Mouse (Mus musculus) intestine, embryonic 15.5 days (tissue): ENCODE data around the gene Klrg1. TPM values are rescaled to one million over a fixed set of nuclear protein-coding genes. Genes with fewer than 3 reads are reported as not detected.
A peak's percentile ranks its signal among the peaks of the same experiment; 100 is the strongest.

Experiments
- ATAC-seq: fragments of 200-750 bp; cut with Nextera tagmentation; 2 replicates; pipeline ENCODE4 v1.8.0; 2017; ENCODE audit warnings: moderate TSS enrichment, moderate library complexity
- H3K27ac ChIP-seq: fragments of 300-500 bp; sonication (generic); 2 replicates; pipeline ENCODE4 v1.5.1; 2015; ENCODE audit warnings: mild to moderate bottlenecking, inconsistent platforms
- H3K27me3 ChIP-seq: fragments of 300-500 bp; sonication (generic); replicated peaks from 2 replicates; pipeline ENCODE4 v1.6.1; 2015; ENCODE audit warnings: inconsistent platforms
- H3K36me3 ChIP-seq: fragments of 300-500 bp; sonication (generic); 2 replicates; pipeline ENCODE4 v1.6.1; 2015; ENCODE audit warnings: inconsistent platforms
- H3K4me1 ChIP-seq: fragments of 300-500 bp; sonication (generic); replicated peaks from 2 replicates; pipeline ENCODE4 v1.6.1; 2015; ENCODE audit warnings: inconsistent platforms
- H3K4me2 ChIP-seq: fragments of 300-500 bp; sonication (generic); replicated peaks from 2 replicates; pipeline ENCODE4 v1.6.1; 2015; ENCODE audit warnings: mild to moderate bottlenecking, inconsistent platforms
- H3K4me3 ChIP-seq: fragments of 300-500 bp; sonication (generic); replicated peaks from 2 replicates; pipeline ENCODE4 v1.5.1; 2015; ENCODE audit warnings: inconsistent platforms
- H3K9ac ChIP-seq: fragments of 300-500 bp; sonication (generic); 2 replicates; pipeline ENCODE4 v1.6.1; 2015; ENCODE audit warnings: inconsistent platforms
- H3K9me3 ChIP-seq: fragments of 300-500 bp; sonication (generic); 2 replicates; pipeline ENCODE4 v1.6.1; 2016; ENCODE audit warnings: inconsistent platforms
- WGBS: fragments of 180-500 bp; shearing (Covaris S2); methylation state at CpG from one replicate; pipeline ENCODE4 v1.1.7; 2015; 5-methylcytosine and 5-hydroxymethylcytosine counted together
- polyA plus RNA-seq: library from polyadenylated mRNA; unstranded; fragments of >200 nt; fragmentation: Nextera tagmentation; extraction: Ambion mirVana; gene quantifications from 2 replicates; pipeline ENCODE4 v1.2.1, GENCODE M21; 2015

The Klrg1 gene
- polyA plus RNA-seq, 1 experiment from 2014 or later, result not detected

- Histone ChIP-seq H3K27ac (no peak overlapping the region), H3K9me3 (no peaks in the 10 kb centered on the region), H3K4me3 (no peak overlapping the region), H3K4me1 (no peaks in the 10 kb centered on the region), H3K4me2 (no peak overlapping the region), H3K9ac (no peak overlapping the region), H3K27me3 (no peaks in the 10 kb centered on the region), H3K36me3 (no peaks in the 10 kb centered on the region)
- 75% methylated on average over 4 of the region's 4 CpGs for WGBS
- ATAC-seq, result no peak
Observed at GRCm38 (mm10) chr6:122302661-122303060, 20.0 kb upstream of the Klrg1 start.

DNA sequence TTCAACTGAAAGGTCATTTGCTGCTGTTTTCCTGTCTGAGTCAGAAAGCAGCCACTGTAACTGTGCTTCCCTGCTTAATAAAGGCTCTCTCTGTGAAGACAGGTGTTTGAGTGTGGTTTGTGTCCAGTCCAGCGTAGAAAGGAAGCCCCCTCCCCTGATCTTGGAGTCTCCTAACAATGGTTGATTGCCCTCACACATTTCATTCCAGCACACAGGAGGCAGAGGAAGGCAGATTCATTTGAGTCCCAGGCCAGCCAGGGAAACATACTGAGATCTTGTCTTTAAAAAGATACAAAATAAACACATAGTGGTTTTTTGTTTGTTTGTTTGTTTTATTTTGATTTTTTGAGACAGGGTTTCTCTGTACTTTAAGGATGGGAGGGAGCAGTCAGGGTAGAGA, 19.4 kb upstream of the Klrg1 start:
- Histone ChIP-seq H3K4me1 (no peaks in the 10 kb centered on the region), H3K4me2 (no peak overlapping the region), H3K27ac (no peak overlapping the region), H3K9ac (no peak overlapping the region), H3K4me3 (no peak overlapping the region), H3K9me3 (no peaks in the 10 kb centered on the region), H3K27me3 (no peaks in the 10 kb centered on the region), H3K36me3 (no peaks in the 10 kb centered on the region)
- ATAC-seq, result no peak
- WGBS, result 83% methylated on average over 1 of the region's 1 CpGs

GRCm38 (mm10) chr6:122299621-122300133, 17.0 kb upstream of the Klrg1 start:
- Histone ChIP-seq H3K36me3 (no peaks in the 10 kb centered on the region), H3K4me3 (no peak overlapping the region), H3K27me3 (no peaks in the 10 kb centered on the region), H3K4me2 (no peak overlapping the region), H3K9ac (no peak overlapping the region), H3K4me1 (no peaks in the 10 kb centered on the region), H3K9me3 (no peaks in the 10 kb centered on the region), H3K27ac (no peak overlapping the region)
- ATAC-seq, result no peak
- WGBS, result 47% methylated on average over 3 of the region's 3 CpGs

- Histone ChIP-seq H3K27me3 (no peaks in the 10 kb centered on the region), H3K4me2 (no peak overlapping the region; the same call in 1 of the 2 replicates), H3K4me3 (no peak overlapping the region), H3K27ac (no peak overlapping the region), H3K36me3 (no peaks in the 10 kb centered on the region), H3K9me3 (no peaks in the 10 kb centered on the region), H3K4me1 (no peaks in the 10 kb centered on the region), H3K9ac (no peak overlapping the region)
- 44% methylated on average over 4 of the region's 4 CpGs for WGBS
- ATAC-seq, result no peak
Observed at GRCm38 (mm10) chr6:122298223-122298609, 15.5 kb upstream of the Klrg1 start.

GRCm38 (mm10) chr6:122297279-122298222, 14.9 kb upstream of the Klrg1 start:
- Histone ChIP-seq H3K9me3 (no peaks in the 10 kb centered on the region), H3K4me3 (peak overlapping the region; percentile 49), H3K4me2 (peak overlapping the region; percentile 76), H3K4me1 (no peaks in the 10 kb centered on the region), H3K27ac (no peak overlapping the region), H3K36me3 (no peaks in the 10 kb centered on the region), H3K9ac (peak overlapping the region; percentile 53), H3K27me3 (no peaks in the 10 kb centered on the region)
- 6% methylated on average over 25 of the region's 25 CpGs for WGBS
- peak; percentile 71 for ATAC-seq

DNA sequence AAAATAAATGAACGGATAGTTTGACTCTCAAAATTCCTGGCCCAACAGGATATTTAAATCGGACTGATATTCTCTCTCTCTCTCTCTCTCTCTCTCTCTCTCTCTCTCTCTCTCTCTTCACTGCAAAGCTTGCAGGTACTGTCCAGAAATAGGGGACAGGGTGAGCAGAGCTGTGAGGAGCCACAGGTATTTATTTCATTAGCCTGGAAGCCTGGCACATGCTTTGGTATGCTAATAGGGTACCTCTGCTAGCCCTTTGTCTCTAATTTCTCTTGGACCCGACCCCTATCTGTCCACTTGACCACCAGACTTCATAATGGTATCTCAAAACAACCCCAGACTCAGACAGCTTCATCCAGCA, 14.2 kb upstream of the Klrg1 start:
- 33% methylated on average over 3 of the region's 3 CpGs for WGBS
- Histone ChIP-seq H3K4me2 (peak overlapping the region; percentile 76), H3K4me3 (peak overlapping the region; percentile 49), H3K9ac (peak overlapping the region; percentile 53), H3K4me1 (no peaks in the 10 kb centered on the region), H3K27ac (no peak overlapping the region), H3K36me3 (no peaks in the 10 kb centered on the region), H3K27me3 (no peaks in the 10 kb centered on the region), H3K9me3 (no peaks in the 10 kb centered on the region)
- ATAC-seq, result peak; percentile 25; the same call in 1 of the 2 replicates

DNA sequence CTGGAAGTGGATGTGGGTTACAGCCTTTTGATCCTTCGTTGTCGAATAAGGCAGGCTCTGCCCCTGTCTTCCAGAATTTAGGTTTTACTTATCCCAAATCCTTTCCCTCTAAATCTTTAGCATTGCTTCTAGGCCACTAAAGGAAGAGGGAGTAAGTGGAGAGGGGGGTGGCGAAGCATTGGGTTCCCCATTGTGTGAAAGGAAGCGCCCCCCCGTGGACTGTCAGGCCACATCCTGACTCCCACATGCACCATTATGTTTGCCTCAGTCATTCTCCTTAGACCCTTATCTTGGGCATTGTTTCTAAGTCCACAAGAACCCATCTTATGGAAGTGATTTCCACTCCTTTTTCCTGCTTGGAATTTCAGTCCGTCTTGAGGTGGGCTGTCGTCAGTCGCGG, 12.6 kb upstream of the Klrg1 start:
- no peak overlapping the region for H3K4me3 ChIP-seq
- no peak for ATAC-seq
- 56% methylated on average over 9 of the region's 9 CpGs for WGBS
- H3K9ac ChIP-seq, result no peak overlapping the region
- no peaks in the 10 kb centered on the region for H3K4me1 ChIP-seq
- H3K4me2 ChIP-seq, result no peak overlapping the region
- no peaks in the 10 kb centered on the region for H3K9me3 ChIP-seq
- H3K27me3 ChIP-seq, result no peaks in the 10 kb centered on the region
- H3K27ac ChIP-seq, result no peak overlapping the region
- H3K36me3 ChIP-seq, result no peaks in the 10 kb centered on the region

- no peak for ATAC-seq
- WGBS, result 71% methylated on average over 3 of the region's 3 CpGs
- Histone ChIP-seq H3K4me3 (no peak overlapping the region), H3K27ac (no peak overlapping the region), H3K4me1 (no peaks in the 10 kb centered on the region), H3K27me3 (no peaks in the 10 kb centered on the region), H3K36me3 (no peaks in the 10 kb centered on the region), H3K9me3 (no peaks in the 10 kb centered on the region), H3K9ac (no peak overlapping the region), H3K4me2 (no peak overlapping the region)
Observed at GRCm38 (mm10) chr6:122294290-122294689, 11.6 kb upstream of the Klrg1 start.

GRCm38 (mm10) chr6:122293796-122294195, 11.1 kb upstream of the Klrg1 start:
- Histone ChIP-seq H3K36me3 (no peaks in the 10 kb centered on the region), H3K27ac (no peak overlapping the region), H3K27me3 (no peaks in the 10 kb centered on the region), H3K9ac (no peak overlapping the region), H3K9me3 (no peaks in the 10 kb centered on the region), H3K4me2 (no peak overlapping the region), H3K4me1 (no peaks in the 10 kb centered on the region), H3K4me3 (no peak overlapping the region)
- WGBS, result 85% methylated on average over 9 of the region's 9 CpGs
- no peak for ATAC-seq

DNA sequence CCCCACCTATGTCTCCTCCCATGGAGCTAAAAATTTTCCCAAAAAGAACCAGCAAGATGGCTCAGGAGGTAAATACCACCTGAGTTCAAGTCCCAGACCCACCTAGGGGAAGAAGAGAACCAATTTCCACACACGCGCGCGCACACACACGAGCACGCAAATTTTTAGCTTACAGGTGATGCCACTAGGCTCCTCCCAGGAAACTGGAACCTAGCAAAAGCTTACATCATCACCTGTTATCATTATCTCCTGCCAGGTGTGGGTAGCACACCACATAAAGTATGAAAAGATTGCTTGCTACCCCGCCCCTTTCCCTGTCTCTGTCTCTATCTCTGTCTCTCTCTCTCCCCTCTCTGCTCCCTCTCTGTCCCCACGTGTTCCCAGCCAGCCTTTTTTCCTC, 10.4 kb upstream of the Klrg1 start:
- Histone ChIP-seq H3K27me3 (no peaks in the 10 kb centered on the region), H3K4me1 (no peaks in the 10 kb centered on the region), H3K9me3 (no peaks in the 10 kb centered on the region), H3K4me3 (no peak overlapping the region), H3K9ac (no peak overlapping the region), H3K27ac (no peak overlapping the region), H3K36me3 (no peaks in the 10 kb centered on the region), H3K4me2 (no peak overlapping the region)
- ATAC-seq, result no peak
- 91% methylated on average over 8 of the region's 8 CpGs for WGBS

DNA sequence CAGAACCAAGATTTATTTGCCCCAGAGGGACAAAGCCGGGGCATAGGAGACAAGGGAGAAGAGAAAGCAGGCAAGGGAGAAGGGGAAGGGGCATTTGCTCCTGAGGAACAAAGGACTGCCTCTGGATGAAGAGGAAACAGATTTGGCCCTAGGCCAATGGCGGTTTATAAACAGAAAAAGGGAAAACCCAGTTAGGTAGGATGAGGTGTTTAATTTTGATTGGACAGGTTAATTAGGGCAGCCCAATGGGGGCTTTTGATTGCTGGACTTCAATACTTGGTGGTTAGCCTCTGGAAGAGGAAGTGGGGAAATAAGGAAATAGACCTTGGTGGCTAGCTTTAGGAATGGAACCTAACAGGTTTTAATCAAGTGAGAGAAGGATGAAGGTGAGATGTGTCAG, 9.5 kb upstream of the Klrg1 start:
- H3K27me3 ChIP-seq, result no peaks in the 10 kb centered on the region
- H3K4me2 ChIP-seq, result no peak overlapping the region
- H3K4me3 ChIP-seq, result no peak overlapping the region
- WGBS, result 61% methylated on average over 2 of the region's 2 CpGs
- H3K4me1 ChIP-seq, result no peaks in the 10 kb centered on the region
- no peak for ATAC-seq
- H3K27ac ChIP-seq, result no peak overlapping the region
- H3K9me3 ChIP-seq, result no peaks in the 10 kb centered on the region
- H3K36me3 ChIP-seq, result no peaks in the 10 kb centered on the region
- H3K9ac ChIP-seq, result no peak overlapping the region

DNA sequence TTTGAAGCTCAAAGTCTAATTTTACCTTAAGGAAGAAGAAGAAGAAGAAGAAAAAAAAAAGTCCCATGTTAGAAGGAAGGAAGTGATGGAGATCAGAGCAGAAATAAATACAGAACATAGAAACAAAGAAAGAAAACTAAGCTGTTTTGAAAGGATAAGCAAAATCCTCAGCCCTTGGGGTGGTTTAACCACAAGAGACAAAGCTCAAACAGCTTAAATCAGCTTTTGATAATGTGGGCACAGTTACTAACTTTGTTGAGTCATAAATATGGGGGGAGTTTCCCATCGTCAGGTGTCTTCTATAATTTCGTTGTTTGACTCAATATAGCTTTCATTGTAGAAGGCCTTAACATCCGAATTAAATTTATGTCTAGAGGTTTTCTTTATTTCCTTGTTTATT, 9.1 kb upstream of the Klrg1 start:
- no peak for ATAC-seq
- H3K4me2 ChIP-seq, result no peak overlapping the region
- H3K27me3 ChIP-seq, result no peaks in the 10 kb centered on the region
- H3K9ac ChIP-seq, result no peak overlapping the region
- no peak overlapping the region for H3K27ac ChIP-seq
- no peaks in the 10 kb centered on the region for H3K4me1 ChIP-seq
- H3K9me3 ChIP-seq, result no peaks in the 10 kb centered on the region
- H3K36me3 ChIP-seq, result no peaks in the 10 kb centered on the region
- 72% methylated on average over 3 of the region's 3 CpGs for WGBS
- H3K4me3 ChIP-seq, result no peak overlapping the region

GRCm38 (mm10) chr6:122291264-122291663, 8.6 kb upstream of the Klrg1 start:
- 83% methylated on average over 2 of the region's 2 CpGs for WGBS
- ATAC-seq, result no peak
- H3K9me3 ChIP-seq, result no peaks in the 10 kb centered on the region
- no peak overlapping the region for H3K9ac ChIP-seq
- no peak overlapping the region for H3K4me3 ChIP-seq
- no peaks in the 10 kb centered on the region for H3K4me1 ChIP-seq
- no peaks in the 10 kb centered on the region for H3K36me3 ChIP-seq
- H3K27ac ChIP-seq, result no peak overlapping the region
- no peaks in the 10 kb centered on the region for H3K27me3 ChIP-seq
- no peak overlapping the region for H3K4me2 ChIP-seq
